Mouse (Mus musculus): ENCODE data around the gene Kazn.

GRCm38 (mm10) chr4:142248426-142248825 lies 9.2 kb upstream of the Kazn start:
- no peak for TF ChIP-seq POLR2A (IDR thresholded peaks at IDR 0.05; ENCODE audit: extremely low read depth, insufficient read depth, low read length)
- TF ChIP-seq CTCF (IDR thresholded peaks at IDR 0.05; ENCODE audit: extremely low read depth, insufficient read depth, low read length) = peak; percentile 91

Data from cortical plate, adult 2 months (tissue).